Mouse (Mus musculus) urinary bladder, adult 2 months (tissue): Measurements from ENCODE around the gene Cyp2w1. TPM values are rescaled to one million over a fixed set of nuclear protein-coding genes. Genes with fewer than 3 reads are reported as not detected.

ENCODE experiments used
- DNase-seq: peaks from one replicate; pipeline ENCODE4 v3.0.0; 2022; ENCODE audit warnings: low spot score
- polyA plus RNA-seq: library from polyadenylated mRNA; depleted of rRNA; stranded (reverse); fragments of >200 nt; gene quantifications from 2 replicates; pipeline ENCODE4 v1.2.3, GENCODE M21; 2012; rRNA removed

Gene Cyp2w1
- polyA plus RNA-seq = not detected in 2 replicates

DNA sequence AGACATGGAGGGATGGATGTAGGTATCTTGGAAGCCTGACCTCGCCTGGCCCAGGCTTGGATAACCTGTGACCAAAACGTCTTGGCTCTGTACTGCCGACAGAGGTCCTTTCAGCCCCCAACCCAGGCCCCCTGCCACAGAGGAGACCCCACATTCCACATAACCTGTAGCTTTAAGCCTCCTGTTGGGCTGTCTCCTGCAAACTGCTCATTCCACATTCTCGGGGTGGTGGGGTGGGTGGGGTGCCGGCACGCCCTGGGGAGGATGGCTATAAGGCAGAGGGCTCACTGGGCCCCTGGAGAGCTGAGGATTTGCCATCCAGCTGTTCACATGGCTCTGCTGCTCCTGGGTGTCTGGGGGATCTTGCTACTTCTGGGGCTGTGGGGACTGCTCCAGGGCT, at the start of gene Cyp2w1:
Gene Cyp2w1, plus strand, starts transcription at position 301 of the 400 bp plus-strand sequence.
- no peak for DNase-seq

- no peak for DNase-seq
These were observed 48.8 kb upstream of the Cyp2w1 start for GRCm38 (mm10) chr5:139303646-139304061.

DNA sequence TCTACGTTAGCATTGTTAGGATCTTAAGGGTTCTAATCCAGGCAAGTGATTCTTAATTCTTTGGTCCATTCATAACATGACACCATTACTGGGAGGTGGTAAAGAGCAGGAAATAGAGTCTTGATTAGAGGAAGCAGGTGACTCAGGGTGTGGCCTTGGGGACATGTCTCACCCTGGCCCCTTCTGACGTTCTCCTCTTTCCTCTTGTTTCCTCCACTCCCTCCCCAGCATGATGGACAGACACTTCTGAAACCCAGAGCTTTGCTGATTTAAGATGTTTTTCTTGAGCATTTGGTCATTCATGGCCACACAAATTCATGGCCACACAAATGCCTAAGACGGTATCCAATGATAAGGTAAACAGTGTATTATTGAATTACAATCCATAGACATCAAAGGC, 42.5 kb upstream of the Cyp2w1 start:
- DNase-seq = no peak

DNA sequence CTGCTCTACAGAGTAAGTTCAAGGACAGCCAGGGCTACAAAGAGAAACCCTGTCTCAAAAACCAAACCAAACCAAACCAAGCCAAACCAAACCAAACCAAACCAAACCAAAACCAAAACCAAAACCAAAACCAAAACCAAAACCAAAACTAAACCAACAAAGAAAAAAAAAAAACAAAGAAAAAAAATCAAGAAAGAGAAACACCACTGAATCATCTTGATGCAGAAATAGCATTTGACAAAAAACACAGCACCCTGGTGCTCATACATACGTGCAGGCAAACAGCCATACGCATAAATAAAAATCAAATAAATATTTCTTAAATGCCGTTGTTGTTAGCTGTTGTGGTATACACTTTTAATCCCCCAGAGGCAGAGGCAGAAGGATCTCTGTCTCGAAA, 41.9 kb upstream of the Cyp2w1 start:
- DNase-seq = no peak

GRCm38 (mm10) chr5:139311822-139312221, 40.6 kb upstream of the Cyp2w1 start:
- DNase-seq = no peak

DNA sequence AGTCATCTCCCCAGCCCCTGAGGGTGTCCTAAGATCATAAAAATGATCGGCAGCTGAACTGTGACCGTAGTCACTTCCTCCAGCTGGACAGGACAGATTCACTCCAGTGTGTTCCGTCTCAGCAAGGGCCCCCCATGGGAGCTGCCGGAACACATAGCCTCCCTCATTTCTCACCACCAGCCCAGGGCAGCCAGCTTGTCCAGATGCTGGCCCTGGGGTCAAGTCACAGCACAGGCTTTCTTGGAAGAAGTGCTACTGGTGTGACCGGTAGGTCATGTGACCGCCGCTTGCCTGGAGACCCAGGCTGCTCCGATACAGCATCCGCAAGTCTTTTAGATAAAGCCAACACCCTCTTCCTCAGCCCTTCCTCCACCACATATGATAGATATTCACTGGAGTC, 38.9 kb upstream of the Cyp2w1 start:
- no peak for DNase-seq

DNA sequence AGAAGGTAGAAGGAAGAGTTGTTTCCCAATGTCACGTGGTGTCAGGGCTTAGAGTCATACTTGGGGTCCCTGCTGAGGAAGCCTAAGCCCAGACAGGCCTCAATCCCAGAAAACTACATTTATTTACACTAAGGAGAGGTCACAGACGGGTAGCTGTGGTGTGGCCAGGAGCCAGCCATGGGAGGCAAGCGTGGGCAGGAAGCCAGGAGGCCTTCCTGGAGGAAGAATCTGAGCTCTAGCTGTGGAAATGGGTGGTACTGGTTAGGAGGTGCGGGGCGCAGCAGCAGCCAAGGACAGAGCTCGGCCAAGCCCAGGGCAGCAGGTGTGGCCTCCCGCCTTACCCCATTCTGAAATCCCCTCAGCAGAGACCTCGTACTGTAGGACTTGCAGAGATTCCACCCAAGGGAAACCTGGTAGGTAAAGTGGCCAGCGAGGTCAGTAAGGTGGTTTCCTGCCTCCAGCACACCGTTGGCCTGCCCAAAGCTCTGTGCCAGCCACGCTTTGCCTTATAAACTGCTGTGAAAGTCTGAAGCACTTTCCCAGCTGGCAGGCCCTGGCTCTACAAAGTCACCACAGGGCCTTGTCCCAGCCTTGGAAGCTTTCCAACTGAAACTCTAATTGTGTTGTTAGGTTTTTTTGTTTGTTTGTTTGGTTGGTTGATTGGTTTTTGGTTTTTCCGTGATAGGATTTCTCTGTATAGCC, 37.3 kb upstream of the Cyp2w1 start:
- no peak for DNase-seq

GRCm38 (mm10) chr5:139316982-139317675, 35.3 kb upstream of the Cyp2w1 start:
- peak; percentile 53 for DNase-seq

GRCm38 (mm10) chr5:139317751-139318504, 34.5 kb upstream of the Cyp2w1 start:
- DNase-seq = no peak

DNA sequence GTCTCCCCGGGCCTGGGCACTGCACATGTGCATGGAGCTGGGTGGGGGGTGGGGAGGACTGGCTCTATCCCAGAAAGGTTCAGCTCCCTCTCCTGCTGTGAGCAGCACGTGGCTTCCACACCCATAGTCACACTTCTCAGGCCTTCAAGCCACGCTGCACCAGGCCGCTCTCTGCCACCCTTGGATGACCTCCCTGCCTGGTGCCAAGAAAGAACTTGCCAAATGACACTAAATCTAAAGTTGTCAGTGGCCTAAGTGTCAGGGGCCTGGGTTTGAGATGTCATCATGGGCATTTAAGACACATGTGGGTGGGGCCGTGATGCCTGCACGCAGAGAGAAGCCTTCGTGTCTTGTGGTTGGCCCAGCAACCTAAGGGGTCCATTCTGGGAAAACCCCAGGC, 32.0 kb upstream of the Cyp2w1 start:
- DNase-seq = no peak

- no peak for DNase-seq
These were observed 31.1 kb upstream of the Cyp2w1 start for GRCm38 (mm10) chr5:139321331-139321730.

DNA sequence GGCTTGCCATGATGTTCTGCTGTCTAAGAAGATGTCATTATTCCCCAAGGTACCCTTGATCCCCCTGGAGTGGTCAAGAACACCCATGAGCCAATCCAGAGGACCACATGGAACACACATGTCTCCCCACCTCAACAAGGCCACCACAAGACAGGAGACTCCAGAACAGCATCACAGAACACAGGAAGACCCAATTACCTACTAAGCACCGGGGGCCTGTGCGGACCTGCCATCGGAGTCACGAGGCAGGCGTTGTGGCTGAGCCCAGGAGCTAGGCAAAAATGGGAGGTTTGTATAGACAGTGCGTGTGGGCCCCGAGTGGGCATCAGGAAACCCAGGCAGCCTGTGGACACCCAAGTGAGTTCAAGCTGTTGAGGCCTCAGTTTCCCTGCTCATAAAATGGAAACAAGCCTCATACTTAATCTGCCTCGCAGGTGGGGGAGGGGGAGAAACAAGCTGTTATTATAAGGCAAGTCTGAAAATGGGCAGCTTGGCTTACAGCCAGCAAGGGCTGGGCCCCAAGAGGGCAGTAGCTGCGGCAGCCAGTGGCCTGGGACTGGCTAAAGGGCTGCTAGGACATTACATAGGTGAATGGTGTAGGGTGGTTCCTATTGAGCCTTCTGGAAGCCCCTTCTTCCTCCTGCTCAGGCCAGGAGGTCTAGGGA, 29.0 kb upstream of the Cyp2w1 start:
- DNase-seq = no peak

- DNase-seq = no peak
These were observed 28.3 kb upstream of the Cyp2w1 start for GRCm38 (mm10) chr5:139324045-139324491.

- no peak for DNase-seq
These were observed 27.6 kb upstream of the Cyp2w1 start for GRCm38 (mm10) chr5:139324691-139325394.

- peak; percentile 65 for DNase-seq
These were observed 26.9 kb upstream of the Cyp2w1 start, which contains the start of gene Adap1 for GRCm38 (mm10) chr5:139325395-139325966. TSS of gene Adap1 (minus strand) at chr5:139325622.

DNA sequence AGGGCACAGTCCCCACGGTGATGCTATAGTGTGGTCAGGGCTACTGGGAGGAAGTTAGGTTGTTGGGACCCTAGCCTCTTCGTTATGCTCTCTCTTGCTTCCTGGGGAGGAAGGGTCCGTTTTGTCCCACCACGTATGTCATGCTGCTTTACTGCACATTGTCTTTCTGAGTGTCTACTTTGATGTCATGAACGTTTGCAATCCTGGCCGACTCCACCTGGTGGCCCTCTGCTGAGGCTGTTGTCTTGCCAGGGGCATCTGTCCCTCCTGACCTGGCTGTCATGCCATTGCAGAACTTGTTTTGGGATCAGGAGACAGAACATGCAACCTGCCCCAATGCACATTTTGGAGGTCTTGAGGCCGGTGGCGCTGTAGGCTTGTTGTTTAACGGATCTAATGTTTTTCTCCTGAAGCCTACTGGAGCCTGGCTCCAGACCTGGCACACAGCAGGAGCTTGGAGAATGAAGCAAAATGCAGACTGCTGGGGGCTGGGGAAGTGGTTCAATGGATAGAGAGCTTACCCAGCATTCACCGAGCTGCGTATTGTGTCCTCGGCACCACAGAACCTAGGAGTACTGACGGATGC, 26.2 kb upstream of the Cyp2w1 start:
- DNase-seq = no peak

GRCm38 (mm10) chr5:139326986-139327633, 25.3 kb upstream of the Cyp2w1 start:
- DNase-seq = no peak

DNA sequence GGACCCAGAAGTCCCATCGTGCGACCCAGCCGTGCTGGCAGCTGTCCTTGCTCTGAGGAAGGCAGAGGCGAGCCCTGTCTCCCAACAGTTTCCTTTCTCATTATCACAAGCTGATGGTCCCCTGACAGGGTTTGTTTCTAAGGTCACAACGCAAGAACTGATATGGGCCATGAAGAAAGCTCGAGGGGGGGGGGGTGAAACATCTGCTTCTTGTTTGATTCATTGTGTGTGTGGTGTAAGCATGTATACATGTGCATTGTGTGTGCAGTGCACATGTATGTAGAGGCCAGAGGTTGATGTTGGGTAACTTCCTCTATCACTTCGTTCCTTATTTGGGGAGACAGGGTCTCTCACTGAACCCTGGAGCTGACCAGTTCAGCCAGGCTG, 24.8 kb upstream of the Cyp2w1 start:
- DNase-seq = no peak

DNA sequence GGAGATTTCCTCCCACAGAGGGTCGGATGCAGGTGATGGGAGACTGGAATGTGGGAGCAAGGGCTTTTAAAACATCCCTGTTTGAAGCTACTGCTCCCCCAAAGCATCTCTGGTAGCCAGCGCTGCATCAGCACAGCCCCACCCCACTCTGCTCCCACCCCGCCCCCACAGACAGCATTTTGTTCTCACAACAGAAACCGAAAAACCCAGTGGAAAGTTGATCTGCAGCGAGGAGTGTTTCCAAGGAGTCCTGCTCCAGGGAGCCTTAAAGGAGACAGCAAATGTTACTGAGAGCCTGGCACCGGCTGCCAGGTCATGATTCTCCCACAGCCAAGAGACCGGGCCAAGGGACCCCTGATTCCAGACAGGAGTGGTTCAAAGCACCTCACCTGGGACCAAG, 21.7 kb upstream of the Cyp2w1 start:
- no peak for DNase-seq

- DNase-seq = peak; percentile 71
These were observed 20.7 kb upstream of the Cyp2w1 start for GRCm38 (mm10) chr5:139331742-139332141.
